Mouse (Mus musculus) adrenal gland, postnatal 25 days (tissue): Measurements from ENCODE around the gene Rps6kb2. TPM values are rescaled to one million over a fixed set of nuclear protein-coding genes. Genes with fewer than 3 reads are reported as not detected.

Experiments used
- DNase-seq: peaks from one replicate; pipeline ENCODE4 v3.0.0; 2021; ENCODE audit warnings: mixed read lengths
- total RNA-seq: library from RNA; stranded (reverse); gene quantifications from 2 replicates; pipeline ENCODE4 v1.2.3, GENCODE M21; 2021

Rps6kb2 gene
- total RNA-seq, 1 experiment from 2014 or later = 52.6 TPM

GRCm38 (mm10) chr19:4154437-4155222 lies 8.5 kb downstream of the Rps6kb2 start:
- no peak for DNase-seq

GRCm38 (mm10) chr19:4153232-4153654 lies 9.9 kb downstream of the Rps6kb2 start, which contains the start of gene Ptprcap:
Gene Ptprcap (plus strand): TSS chr19:4153604.
- no peak for DNase-seq

GRCm38 (mm10) chr19:4152445-4153231 lies 10.5 kb downstream of the Rps6kb2 start:
- DNase-seq = no peak

- DNase-seq = peak; percentile 54
Observed at GRCm38 (mm10) chr19:4151898-4152297, 11.3 kb downstream of the Rps6kb2 start.

- no peak for DNase-seq
Observed at GRCm38 (mm10) chr19:4151488-4151860, 11.7 kb downstream of the Rps6kb2 start.

- DNase-seq = no peak
Observed at GRCm38 (mm10) chr19:4150567-4151487, 12.3 kb downstream of the Rps6kb2 start.

- no peak for DNase-seq
Observed at GRCm38 (mm10) chr19:4149764-4150461, 13.2 kb downstream of the Rps6kb2 start.

GRCm38 (mm10) chr19:4149283-4149682 lies 13.9 kb downstream of the Rps6kb2 start:
- no peak for DNase-seq

GRCm38 (mm10) chr19:4148819-4149218 lies 14.3 kb downstream of the Rps6kb2 start:
- DNase-seq = no peak

- peak; percentile 98 for DNase-seq
Observed at GRCm38 (mm10) chr19:4148491-4148806, 14.7 kb downstream of the Rps6kb2 start, which contains the start of gene Coro1b. Gene Coro1b (plus strand): TSS chr19:4148619.

- no peak for DNase-seq
Observed at GRCm38 (mm10) chr19:4147782-4148490, 15.2 kb downstream of the Rps6kb2 start.

- no peak for DNase-seq
Observed at GRCm38 (mm10) chr19:4147022-4147405, 16.1 kb downstream of the Rps6kb2 start.

- DNase-seq = no peak
Observed at GRCm38 (mm10) chr19:4146366-4147021, 16.7 kb downstream of the Rps6kb2 start.

GRCm38 (mm10) chr19:4145936-4146335 lies 17.2 kb downstream of the Rps6kb2 start:
- DNase-seq = no peak

- no peak for DNase-seq
Observed at GRCm38 (mm10) chr19:4144550-4145498, 18.3 kb downstream of the Rps6kb2 start.

- no peak for DNase-seq
Observed at GRCm38 (mm10) chr19:4143759-4144268, 19.3 kb downstream of the Rps6kb2 start, which contains the start of gene Cabp4. Gene Cabp4 (minus strand): TSS chr19:4144033.

GRCm38 (mm10) chr19:4142416-4143173 lies 20.6 kb downstream of the Rps6kb2 start:
- no peak for DNase-seq

GRCm38 (mm10) chr19:4140147-4140546 lies 23.0 kb downstream of the Rps6kb2 start:
- no peak for DNase-seq
